Mouse (Mus musculus): ENCODE data around the gene Tagln2. TPM values are rescaled to one million over a fixed set of nuclear protein-coding genes. Genes with fewer than 3 reads are reported as not detected.
A peak's percentile ranks its signal among the peaks of the same experiment; 100 is the strongest.

The Tagln2 gene
- total RNA-seq, 2 experiments from 2014 or later = 14.1 to 15.6 TPM

DNA sequence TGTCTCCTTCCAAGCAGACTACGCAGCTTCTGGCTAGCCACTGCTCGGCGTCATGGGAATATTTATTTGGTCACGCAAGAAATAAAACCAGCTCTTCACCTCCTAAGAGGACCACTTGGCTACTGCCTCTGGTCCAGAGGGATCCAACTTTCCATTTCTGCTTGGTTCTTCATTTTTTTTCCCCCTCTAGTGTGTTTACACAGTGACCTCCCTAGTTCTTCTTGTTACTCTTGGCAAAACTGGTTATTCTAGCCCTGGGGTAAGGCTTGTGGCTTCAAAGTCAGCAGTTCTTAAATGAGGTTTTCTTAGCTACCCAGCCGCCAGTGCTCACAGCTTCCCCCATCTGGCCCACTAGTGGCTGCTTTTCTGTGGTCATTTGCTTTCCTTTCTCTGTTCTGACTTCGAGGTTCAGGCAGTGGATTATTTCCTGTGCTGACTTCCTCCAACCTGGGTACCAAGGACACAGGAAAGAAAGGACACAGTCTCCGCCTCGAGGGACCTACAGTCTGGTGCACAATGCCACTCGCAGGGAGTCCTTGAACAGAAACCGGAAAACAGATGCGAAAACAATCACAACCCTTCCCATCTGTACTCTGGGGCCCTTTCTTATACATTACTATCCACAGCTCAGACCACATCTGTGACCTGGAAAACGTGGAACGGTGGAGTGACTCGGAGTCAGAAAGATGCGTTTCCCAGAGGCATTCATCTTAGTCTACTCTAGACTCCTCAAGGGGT, 25.3 kb downstream of the Tagln2 start:
- no peak for DNase-seq (ENCODE audit: low spot score in 2 of 2)

DNA sequence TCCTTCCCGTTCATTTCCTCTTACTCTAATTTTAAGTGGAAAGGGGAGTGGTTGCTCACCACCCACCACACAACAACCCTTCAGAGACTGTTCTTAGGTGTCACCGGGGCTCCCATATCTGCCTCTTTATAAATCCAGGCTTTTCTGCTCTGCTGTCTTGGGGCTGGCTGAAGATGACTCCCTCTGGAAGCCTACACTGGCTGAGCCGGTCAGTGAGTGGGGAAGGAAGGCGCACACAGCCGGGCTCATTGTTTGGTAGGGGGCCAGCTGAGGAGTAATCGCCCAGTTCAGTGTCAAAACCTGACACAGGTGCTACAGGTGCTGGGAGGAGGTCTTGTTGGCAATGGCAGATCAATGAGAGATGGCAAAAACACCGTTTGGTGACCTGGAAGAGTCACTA, 26.1 kb downstream of the Tagln2 start:
- DNase-seq (ENCODE audit: low spot score in 2 of 2) = no peak

DNA sequence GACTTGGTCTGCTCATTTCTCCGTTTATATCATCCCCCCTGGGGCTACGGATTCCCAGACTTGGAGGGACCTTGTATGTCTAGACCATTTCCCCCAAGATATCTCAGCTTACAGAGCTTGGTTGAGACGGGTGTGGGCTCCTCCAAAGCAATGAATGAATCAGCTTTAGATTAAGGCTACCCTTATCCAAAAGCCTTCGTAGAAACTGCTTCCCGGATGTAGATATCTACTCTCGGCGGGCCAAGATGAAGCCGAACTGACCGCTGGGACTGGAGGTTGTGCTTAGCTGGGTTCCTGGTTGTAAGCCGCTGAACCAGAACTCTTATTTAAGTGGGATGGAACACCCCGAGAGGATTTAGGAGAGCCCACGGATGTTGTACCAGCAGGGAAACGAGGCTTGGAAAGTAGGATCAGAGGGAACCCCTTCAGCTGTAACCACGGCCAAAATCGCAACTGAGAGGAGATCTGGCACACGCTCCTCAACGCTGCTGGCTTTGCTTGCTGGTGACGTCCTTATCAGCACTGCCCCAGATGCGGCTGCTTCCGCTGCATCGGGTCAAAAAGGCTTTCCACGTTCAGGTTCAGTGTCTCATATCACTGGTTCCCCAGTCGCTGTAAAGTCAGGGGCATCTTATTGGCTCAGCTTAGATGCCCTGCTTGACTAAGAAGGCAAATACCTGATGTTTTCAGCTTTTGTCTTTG, 26.7 kb downstream of the Tagln2 start:
- DNase-seq (ENCODE audit: low spot score in 2 of 2) = no peak

DNA sequence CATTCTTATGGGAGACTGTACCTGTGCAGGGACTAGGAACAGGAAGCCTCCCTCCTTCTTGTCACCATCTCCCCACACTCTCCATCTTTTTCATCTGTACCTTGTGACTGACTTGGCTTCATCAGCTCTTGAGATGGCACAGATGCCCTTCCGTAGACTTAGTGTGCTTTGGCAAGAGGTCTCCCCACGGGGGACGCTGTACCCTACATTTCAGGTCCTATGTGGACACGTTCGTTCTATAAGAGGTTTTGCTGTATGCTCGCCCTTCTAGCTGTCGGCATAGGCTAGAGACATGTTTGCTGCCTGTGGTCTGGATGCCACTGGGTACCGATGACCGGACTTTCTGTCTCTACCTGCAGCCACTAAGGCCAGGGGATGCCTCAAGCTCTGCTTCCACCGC, 27.6 kb downstream of the Tagln2 start:
- DNase-seq (ENCODE audit: low spot score in 2 of 2) = no peak

DNA sequence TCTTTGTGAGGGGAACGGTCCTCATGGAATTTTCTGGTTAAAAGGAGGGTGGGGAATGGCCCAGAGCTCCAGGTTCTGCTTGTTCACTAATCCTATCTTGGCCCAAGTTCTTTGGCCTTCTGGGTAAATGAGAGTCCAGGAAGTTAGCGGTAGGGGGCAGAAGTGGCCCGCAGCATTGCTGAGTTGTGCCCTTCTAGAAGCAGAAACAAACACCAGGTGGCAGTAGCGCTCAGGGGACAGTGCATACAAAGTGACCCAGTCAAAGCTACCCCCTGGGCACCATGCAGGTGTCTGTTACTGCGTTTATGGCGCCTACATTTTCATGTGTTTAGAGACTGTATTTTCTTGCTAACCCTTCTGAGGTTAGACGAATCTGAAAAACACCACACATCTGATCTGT, 28.9 kb downstream of the Tagln2 start:
- peak; percentile 85 to 91 for DNase-seq (ENCODE audit: low spot score in 2 of 2)

DNA sequence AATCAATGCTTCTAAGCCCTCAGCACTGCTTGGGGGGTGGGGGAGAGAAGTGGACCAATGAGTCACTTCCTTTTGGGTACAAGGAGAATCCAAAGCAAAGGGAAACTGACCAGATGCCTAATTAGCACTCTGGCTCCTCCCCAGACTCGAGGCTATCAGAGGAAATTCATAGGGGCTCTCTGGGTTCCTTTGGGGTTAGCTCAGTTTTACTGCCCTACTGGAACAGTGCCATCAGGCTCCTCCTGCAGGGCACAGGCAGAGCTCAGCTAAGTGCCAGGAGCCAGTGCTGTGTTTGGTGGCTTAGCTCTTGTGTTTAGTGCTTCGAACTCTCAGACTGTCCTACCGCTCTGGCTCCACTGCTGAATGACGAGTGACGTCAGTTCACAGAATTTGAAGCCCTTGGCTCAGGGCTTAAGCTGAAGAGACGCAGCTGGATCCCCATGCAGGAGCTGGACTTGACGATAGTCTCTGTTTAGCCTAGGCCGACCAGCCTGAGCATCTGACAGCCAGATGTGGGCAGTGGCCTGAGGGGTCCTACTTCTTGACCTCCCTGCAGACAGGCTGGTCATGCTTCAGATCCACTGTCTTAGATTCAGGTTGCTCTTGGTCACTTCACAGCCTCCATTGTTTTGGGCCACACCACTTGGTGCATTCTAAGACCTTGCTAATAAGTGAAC, 30.8 kb downstream of the Tagln2 start:
- no peak for DNase-seq (ENCODE audit: low spot score in 2 of 2)

DNA sequence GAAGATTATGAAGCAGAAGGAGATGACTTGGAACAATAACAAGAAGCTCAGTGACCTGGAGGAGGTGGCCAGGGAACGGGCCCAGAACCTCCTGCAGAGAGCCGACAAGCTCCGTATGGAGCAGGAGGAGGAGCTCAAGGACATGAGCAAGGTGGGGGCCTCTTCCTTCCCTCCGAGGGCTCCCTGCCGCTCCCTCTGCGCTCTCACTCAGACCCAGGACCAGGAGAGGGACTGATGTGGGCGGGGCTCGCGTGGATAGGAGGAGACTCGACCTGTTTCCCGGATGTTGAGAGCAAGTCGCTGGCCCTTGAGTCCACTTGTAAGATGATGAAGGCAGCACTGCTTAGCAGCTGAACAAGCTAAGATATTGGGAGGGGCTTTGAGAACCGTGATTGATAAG, 32.7 kb downstream of the Tagln2 start:
- DNase-seq (ENCODE audit: low spot score in 2 of 2) = no peak

DNA sequence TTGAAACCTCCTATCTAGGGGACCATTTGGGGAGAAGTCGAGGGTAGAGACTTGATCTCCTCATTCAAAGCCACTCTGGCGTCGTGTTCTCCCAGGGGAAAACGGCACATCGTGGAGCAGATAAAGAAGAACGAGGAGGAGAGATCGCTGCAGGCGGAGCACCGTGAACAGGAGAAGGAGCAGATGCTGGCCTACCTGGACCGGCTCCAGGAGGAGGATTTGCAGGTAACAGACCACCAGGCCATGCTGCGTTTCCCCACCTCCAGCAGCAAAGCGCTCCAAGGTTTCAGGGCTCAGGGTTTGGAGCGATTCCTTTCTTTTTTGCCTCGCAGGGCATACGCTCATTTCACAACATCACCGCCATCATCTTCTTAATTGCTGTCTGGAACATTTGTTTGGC, 35.3 kb downstream of the Tagln2 start:
- DNase-seq (ENCODE audit: low spot score in 2 of 2) = no peak

DNA sequence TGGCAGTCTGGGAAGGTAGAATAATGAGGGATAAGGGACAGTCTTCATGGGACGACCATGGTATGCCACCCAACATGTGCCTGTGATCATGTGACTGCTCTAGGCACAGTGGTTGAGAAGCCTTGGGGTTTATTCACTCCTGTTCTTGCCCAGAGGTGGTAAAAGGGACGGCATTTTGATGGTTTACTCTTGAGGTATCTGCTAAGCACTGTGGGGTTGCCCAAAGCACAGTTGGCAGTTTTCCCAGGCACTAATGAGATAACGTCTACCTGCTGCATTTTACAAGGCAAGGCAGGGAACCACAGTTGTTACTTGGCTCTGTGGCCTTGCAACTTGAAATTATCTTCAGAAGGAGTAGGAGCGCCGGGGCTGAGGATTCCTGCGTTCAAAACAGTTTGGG, 40.0 kb downstream of the Tagln2 start:
- DNase-seq (ENCODE audit: low spot score in 2 of 2) = no peak

DNA sequence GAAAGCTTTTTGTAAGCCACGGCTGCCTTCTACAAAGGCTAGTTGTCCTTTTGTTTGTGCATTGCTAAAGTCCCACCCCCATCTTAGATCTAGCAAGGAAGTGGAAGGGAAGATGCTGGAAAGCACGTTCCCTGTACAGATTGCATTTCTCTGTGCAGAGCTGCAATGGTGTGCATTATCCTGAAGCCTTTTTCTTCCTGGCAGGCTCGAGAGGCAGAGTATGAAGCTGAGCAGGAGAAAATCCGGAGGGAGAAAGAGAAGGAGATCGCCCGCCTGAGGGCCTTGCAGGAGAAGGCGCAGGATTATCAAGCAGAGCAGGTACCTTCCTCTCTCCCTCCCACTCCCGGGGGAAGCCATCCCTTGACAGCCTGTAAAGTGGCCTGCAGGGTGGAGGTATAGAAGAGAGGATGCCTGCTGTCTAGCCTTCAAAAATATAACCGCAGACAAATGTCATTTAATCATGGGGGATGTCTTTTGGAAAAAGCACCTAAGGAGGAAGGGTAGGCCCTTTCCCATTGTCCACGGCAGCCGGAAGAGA, 40.5 kb downstream of the Tagln2 start:
- no peak for DNase-seq (ENCODE audit: low spot score in 2 of 2)

DNA sequence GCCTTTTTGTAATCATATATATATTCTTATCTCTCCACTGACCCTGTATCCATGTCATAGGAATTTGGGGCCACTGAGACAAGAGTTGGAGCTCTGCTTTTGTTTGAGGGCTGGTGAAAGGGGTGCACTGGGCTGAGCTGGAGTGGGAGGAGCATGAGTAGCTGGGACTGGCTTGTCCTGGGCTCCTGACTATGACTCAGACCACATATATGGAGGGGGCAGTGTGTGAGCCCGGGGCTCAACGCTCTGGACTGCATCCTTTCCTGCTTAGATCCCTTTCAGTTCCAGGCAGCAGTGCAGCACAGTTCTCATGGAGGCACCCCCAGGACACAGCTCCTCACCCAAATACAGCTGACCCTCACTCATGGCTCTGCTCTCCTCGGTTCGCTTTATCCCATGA, 46.2 kb downstream of the Tagln2 start:
- DNase-seq (ENCODE audit: low spot score in 2 of 2) = no peak

DNA sequence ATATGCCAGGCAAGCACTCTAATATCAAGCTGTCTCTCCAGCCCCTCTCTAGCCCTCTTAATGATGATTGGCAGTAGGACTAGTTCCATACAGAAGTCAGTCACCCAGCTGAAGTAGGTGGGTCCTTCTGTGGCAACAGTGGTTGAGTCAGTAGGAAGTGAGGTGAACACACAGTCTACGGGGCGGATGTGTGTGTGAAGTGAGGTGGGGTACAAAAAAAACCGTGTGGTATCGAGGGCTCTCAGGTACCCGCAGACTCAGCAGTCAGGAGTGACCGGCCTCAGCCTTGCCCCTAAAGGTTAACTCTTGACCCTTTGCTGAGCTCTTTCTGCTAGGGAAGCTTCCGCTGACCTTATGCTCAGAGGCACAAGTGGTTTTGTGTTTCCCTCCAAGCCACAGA, 48.7 kb downstream of the Tagln2 start:
- DNase-seq (ENCODE audit: low spot score in 2 of 2) = no peak

DNA sequence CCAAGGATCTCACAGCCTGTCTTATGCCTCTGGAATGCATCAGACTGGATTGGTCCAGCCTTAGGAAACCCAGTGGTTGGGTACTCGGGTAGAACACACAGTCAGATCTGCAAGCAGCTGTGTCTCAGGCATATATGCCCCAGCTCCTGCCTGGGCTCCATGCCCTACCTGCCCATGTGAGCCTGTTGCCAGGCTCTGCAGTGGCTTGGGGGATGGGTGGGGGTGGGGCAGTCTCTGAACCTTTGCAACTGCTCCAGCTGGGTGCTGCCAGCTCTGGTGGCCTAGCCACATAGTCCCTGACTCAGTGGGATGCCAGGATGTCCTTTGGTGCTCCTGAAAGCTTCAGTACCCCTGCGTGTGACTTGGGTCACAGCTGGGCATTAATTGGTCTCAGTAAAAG, 49.5 kb downstream of the Tagln2 start:
- DNase-seq (ENCODE audit: low spot score in 2 of 2) = no peak

DNA sequence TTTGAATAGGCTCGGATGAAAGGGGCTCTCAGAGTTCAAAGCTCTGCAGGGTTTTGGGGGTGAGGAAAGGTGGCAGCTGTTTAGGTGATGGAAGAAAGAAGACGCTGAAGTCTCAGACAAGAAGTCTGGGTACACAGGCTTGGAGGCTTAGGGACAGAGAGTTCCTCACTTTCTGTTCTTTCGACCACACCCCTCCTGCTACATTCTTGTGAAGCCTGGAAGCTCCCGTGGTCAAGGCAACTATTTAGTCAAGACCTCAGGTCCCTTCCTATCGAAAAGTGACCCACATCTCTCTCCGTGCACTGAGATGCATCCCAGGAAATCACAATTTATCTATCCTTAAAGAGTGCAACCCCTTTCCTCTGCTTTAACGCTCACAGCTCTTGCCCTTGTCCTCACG, 49.9 kb downstream of the Tagln2 start:
- DNase-seq (ENCODE audit: low spot score in 2 of 2) = no peak

DNA sequence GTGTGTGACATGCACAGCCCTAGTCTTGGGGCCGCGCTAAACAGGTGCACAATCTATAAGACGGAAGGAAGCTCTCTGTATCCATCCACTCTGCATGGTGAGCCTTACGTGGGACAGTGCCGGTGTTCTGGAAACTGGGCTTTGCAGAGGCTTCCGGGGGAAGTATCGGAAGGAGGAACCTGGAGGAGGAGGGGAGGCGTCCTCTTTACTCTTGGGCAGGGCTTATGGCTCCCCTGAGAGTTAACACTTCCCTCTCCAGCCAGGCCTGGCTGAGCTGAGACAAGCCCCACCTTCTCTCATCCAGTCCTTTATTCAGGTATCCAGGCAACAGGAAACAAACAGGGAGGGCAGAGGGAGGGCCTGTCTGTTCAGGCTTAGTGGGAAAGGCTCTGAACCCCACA, 50.7 kb downstream of the Tagln2 start:
- DNase-seq (ENCODE audit: low spot score in 2 of 2) = no peak

DNA sequence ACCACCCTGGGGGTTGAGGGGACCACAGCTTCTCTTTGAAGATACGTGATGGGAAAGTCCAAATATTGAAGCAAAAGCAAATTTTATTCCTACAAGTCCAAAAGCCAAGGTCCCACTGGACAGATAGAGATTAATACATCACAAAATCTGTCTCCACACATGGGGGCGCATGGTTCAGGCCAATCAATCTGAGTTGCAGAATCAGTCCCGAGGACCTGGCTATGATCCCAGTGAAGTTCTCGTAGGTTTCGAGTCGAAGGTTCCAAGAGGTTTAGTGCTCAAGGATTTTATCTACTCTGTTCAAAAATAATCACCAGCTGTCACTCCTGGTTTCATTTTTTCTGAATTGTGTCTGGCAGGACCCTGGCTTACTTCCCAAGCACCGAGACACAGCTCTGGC, 51.2 kb downstream of the Tagln2 start:
- no peak for DNase-seq (ENCODE audit: low spot score in 2 of 2)

DNA sequence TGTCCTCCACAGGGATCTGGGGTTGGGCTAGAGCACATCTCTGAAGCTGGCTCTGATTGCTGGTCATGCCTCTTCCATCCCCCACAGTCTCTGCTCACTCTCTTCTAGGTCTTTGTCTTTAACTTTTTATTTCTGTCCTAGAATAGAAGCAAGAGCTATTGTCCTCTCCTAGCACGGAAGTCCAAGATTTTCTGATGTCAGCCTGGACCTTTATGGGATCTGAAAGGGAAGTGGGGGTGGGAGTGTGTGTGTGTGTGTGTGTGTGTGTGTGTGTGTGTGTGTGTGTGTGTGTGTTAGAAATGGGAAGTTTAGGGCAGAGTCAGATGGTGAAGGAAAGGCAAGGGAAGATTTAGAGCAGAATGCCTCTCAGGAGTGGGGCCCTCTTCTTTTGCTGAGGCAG, 52.8 kb downstream of the Tagln2 start:
- no peak for DNase-seq (ENCODE audit: low spot score in 2 of 2)

DNA sequence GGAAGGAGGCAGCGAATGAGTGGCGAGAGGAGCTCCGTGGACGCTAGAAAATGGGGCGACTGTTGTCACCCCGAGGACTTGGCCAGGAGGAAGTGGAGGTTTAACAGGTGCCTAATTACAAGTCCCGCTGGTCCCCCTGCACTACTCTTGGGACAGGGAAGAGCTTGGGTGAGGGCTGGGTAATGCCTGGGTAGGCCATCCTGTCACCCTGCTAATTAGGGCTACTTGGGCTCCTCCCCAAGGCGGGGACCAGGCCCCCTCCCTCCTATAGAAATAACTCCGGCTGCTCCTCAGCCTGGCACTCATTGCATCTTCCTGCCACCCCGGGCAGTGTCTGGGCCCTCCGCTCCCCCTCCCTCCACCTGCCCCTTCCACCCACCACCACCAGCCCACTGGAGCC, 55.8 kb downstream of the Tagln2 start, which contains the start of gene Vsig8:
Gene Vsig8 (plus strand): TSS at position 301 of the 400 bp plus-strand sequence.
- no peak for DNase-seq (ENCODE audit: low spot score in 2 of 2)

Measured in layer of hippocampus, postnatal 14 days (tissue).